Mouse (Mus musculus) frontal cortex, adult (tissue): Measurements from ENCODE around the gene Acsl6.

Source experiments
- ATAC-seq: cut with Nextera tagmentation; 2 replicates; pipeline ENCODE4 v1.9.2; 2017; ENCODE audit warnings: mild to moderate bottlenecking, moderate library complexity, mixed read lengths; ENCODE audit not compliant: low TSS enrichment

Acsl6 gene

DNA sequence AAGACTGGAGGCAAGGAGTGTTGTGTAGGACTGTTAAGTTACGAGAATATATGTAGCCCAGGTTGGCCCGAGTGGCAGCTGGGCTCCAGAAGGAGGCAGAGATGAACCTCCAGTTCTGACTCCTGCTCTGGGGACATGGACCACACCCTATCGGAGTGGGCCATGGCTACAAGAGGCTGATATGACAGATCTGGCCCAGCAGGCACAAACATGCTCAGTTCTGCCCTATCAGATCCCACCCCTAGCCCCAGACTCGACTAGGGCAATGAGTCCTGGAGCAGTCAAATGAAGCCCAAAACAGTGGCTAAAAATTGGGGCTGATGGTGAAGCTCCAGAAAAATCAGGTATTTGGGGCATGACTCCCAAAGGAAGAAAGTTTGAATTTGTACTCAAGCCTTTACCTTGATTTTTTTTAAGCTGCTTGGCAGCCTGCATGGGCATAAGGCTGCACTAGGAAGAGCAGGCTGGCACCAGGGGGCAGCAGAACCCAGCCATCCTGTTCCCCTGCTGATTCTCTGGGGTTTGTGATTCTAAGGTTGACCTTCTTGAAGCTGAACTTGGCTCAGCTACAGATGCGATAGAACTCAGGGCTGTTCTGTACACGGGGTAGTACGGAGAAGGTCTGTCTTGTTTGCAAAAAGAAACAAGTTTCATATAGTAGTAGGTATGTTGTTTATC, 3.7 kb downstream of the Acsl6 start:
- ATAC-seq: peak; percentile 46; the same call in 1 of the 2 replicates

DNA sequence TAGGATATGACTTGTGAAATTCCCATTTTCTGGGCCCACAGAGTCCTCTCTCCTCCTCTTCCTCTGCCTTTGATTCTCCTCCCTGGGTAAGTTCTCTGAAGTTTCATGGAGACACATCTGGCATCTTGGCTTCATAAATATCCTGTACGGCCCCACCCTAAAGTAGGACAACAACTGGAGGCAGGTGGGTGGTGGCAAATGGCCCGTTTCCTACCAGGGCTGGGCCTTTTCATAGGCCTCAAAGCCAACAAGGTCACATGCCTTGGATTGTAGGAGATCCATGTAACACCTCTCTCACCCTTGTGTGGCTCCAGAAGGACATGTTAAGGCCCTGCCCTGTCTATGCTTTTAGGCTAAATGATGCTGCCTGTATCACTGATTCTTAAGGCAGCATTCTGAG, 7.0 kb downstream of the Acsl6 start:
- no peak for ATAC-seq

DNA sequence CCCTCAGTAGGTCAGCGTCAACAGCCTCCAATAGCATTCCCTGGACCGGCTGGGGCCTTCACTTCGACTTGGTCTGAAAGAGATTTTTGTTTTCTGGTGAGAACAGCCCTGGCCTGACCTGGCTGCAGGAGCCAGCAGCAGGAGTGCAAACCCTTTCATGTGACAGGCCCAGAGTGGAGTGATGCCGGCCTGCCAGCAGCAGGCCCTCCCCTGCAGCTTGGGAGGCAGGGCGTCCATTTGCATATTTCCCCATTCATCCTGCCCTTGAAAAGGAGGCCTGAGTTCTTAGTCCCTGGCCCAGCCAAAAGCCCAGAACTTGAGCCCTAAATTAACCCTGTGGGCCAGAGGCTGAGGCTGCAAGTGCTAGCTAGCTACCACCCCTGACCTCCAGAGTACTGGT, 8.4 kb downstream of the Acsl6 start:
- ATAC-seq: peak; percentile 36

DNA sequence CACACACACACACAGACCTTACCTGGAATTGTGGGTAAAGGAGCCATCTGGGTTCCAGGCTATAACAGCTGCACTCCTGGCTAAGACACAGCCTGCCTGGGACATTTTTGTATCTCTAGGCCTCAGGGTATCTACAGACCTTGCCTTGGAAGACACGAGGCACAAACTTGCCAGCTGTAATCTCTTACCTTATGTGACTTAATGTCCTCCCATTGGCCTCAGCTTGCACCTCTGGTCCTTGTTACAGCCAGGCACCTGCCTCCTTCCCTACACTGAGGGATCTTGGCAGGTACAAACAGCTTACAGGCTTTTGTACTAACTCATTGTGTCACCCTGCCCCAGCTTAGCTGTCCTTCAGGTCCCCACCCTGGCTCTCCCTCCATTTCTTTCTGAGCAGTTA, 9.0 kb downstream of the Acsl6 start:
- no peak for ATAC-seq

DNA sequence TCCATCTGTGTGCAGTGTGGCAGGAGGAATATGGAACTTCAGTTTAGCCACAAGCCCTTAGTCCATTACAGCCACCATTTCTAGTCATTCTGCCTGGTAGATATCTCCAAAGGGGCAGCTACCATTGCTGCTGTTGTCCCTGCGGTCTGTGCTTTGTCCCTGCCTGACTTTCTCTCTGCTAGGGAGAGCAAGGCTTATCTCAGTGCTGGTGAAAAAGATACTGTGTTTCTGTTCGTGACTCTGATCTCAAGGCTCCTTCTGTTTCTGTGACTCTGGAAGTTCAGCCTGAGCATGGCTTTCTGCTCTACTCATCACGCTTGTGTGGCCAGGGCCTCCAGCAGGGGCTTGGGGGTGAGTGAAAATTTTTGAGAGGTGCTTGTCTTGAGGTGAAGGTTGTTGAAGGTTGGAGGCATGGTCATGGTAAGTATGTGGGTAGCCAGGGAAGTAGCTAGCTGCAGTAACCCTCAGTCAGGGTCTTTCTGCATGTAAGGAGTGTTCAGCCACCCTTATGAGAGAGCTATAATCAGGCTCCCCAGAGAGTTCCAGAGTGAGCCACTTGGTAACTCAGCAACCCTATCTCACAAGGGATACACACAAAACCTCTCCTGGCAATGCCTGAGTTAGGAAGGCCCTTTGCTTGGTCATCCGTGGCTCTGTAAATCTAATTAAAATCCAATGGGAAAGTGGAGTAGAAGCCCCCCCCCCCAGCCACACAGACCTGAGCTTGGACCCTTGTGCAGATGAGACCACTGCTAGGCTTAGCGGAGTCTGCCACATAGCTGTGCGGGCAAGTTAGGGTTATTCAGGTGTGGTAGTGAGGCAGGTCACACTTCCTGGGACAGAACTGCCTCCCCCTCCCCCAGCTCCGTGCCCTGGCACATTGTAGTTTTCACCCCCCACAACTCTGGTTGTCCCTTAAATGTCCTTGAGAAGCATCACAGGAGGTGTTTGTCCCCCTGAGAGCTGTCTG, 10.1 kb downstream of the Acsl6 start:
- ATAC-seq: no peak

DNA sequence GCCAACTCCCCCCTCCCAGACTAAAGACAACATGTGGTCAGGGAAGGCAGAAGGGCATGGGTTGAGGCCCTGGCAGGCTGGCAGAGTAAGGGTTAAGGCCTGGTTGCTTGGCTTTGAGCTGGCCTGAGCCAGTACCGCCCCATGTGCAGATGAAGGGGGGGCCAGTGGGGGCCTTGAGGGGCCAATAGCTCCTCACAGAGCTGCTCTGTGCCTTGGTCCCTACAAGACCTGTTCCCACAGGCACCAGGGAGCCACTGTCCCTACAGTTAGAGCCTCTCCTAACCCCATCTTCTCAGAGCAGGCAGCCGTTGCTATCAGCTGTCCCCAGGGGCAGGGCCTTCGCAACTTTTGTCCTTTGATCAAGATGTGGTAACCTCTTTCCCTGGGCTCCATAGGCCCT, 11.1 kb downstream of the Acsl6 start:
- no peak for ATAC-seq

DNA sequence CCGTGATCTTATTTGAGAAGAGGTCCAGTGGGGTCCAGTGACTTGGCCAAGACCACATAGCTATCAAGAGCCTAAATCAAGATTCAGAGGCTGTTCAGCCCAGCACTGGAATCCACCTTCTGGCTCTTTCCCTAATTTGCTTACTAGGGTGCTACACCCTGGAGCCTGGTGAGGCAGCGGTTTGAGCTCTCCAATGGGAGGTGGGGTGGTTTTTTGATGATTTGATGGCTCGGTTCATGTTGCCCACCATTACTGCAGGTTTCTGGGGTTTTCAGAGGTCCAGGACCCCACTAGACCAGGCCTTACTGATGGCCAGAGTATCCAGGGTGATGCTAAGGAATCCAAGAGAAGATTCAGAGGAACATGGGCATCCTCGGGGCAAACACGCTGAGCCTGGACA, 11.7 kb downstream of the Acsl6 start:
- ATAC-seq: no peak

DNA sequence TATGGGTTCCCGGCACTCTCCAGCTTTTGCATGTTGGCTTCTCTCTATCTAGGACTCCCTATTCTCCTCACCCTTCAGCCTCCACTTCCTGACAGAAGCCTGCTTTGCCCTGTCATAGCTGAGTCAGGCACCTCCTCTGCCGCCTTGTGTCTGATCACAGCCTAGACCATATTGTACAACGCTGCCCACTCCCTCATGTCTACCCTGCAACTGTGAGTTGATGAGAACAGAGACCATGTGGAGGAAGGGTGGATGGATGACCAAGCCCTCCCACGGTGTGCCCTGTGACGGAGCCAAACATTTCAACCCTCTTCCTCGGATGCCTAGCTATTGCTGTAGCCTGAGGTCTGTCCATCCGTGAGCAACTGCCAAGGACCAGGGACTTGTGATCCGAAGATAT, 13.8 kb downstream of the Acsl6 start:
- ATAC-seq: peak; percentile 50

DNA sequence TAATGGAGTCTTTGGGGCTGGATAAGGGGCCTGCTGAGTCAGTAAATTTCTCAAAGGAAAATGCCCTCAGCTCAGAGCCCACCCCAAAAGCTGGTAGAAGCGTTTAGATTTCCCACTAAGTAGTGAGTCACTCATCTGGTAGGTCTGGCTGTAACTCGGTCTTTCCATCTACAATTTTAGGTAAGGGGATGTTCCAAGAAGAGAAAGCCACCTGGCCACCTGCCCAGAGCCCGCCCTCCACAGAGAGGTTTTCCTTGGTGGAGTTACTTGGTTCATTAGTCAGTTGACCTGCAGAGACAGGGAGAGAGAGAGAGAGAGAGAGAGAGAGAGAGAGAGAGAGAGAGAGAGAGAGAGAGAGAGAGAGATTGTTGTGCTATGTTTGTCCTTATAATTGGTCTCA, 14.2 kb downstream of the Acsl6 start:
- no peak for ATAC-seq

DNA sequence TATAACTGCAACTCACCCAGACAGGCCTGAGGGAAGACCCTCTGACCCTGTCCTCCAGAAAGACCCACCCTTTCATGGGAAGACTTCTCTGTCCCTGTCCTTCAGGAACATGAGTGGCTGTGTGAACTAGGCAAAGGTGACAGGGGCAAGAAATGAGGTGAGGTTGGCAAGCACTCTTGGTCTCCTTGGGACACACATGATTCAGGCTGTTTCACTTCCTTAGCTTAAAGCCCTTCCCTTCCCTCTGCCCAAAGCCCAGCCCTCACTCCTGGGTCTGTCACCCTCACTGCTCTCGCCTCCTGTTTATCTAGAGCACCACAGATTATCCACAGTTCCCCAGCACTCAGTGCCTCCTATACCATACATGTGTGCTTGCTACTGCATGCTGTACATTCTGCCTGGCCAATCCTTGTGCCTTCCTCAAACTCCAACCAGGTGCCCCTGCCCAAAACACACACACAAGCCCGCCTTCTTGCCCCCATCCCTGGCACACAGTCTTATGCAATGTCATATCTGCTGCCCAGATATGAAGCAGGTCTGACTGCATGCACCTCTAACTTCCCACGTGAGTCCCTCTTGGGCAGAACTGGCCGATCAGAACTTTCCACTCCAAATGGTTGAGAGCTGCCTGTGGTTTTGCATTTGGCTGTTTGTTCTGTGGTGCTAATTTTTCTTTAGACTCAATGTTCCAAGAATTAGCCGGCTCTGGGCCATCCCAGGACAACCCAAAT, 18.4 kb downstream of the Acsl6 start:
- no peak for ATAC-seq

DNA sequence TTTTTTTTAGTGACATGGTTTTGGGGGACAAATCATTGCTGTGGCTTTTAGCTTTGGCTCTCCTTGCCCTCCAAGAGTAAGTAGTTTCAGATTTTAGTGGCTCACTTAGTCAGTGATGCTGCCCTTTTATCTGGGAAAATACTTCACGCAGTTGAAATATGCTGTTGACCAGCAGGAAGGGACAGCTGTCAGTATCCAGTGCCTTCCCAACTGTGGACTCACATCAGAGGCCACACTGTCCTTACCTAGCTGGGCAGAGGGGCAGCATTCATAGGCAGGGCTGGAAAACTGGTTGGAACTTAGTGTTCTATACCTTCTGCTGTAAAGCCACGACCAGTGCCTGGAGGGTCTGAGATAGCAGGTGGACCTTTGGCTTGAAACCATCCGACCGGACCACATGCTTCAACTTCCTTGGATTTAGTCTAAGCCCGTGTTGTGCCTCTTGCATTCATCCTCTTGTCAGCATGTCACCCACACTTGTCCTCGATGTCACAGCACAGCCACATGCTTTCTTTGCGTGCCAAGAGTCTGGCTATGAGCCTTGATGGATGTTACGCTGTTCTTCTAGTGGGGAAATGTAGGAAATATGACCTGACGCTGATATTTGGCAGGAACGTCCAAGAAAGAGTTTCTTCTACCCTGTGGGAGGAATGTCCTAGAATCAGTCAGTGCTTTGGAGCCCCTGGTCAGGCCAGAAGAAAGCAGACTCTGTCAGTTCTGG, 28.0 kb downstream of the Acsl6 start:
- ATAC-seq: no peak

DNA sequence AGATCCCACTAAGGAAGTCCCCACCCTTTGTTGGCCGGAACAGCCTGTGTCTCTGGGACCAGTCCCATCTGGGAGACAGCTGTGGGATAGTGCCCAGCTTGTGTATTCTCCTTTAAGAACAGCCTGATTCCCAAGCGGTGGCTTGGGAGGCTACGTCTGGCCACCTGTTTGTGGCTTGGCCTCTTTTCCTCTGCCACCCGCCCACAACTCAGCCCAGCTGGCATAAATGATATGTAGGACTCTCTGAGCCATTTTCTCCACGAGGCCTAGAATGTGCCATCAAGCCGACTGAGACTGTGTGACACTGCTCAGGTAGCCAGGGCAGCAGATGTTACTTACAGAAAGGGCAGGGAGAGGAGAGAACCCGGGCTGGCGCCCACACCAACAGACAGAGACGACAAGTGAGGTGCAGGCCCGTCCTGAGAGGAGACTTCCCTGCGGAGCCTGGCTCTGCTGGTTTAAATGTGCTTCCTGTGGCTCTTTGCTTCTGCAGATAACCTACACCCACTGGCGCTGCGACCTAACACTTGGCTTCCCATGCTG, 32.6 kb downstream of the Acsl6 start:
- peak; percentile 82 for ATAC-seq

DNA sequence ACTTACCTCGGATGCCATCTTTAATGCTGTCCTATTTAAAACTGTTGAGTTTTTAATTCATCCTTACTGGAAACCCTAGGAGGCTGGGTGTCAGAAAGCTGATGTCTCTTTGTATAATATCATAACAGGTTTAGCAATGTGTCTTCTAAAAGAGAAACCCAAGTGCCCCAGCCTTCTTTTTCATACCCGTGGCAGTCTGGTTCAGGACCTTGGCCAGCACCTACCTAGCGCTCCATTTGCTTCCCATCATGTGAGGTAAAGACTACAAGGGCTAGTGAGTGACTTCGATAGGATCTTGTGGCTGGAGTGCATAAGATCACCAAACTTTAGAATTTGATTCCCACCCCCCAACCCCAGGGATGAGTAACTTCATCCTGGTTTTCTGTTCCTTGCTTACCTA, 40.1 kb downstream of the Acsl6 start:
- no peak for ATAC-seq

DNA sequence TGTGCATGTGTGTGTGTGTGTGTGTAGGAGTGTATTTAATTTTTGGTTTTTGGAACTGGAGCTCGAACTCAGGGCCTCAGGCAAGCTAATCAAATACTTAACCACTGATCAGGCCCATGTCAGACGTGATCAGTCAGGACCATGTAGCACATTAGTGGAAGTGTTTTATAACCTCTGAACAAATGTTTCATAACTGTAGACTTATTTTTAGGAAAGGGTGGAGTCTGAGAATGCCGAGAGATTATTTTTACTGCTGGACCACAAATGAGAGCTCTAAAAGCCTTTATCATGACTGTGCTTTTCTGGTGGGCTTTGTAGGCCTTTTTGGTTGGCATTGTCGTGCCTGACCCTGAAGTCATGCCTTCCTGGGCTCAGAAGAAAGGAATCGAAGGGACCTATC, 48.1 kb downstream of the Acsl6 start:
- ATAC-seq: peak; percentile 42; the same call in 1 of the 2 replicates

DNA sequence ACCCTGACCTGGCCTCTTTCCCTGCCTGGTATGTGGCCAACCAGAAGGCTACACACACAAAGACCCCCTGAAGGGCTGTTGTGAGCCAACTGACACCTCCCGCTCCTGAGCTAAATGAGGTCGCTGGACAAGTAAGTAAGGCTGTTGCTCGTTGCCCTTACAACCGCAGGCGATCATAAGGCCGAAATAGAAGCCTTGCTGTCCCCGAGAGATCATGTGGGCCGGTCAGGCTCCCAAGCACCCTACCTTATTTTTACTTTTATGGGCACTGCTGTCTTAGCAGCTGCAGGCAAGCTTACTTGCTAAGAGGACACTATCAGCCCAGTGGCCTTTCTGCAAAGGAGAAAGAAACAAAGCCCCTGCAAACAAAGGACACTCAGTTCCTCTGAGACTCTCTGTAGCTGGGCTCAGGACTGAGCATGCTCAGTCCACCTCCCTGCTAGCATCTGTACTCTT, 49.6 kb downstream of the Acsl6 start:
- no peak for ATAC-seq

DNA sequence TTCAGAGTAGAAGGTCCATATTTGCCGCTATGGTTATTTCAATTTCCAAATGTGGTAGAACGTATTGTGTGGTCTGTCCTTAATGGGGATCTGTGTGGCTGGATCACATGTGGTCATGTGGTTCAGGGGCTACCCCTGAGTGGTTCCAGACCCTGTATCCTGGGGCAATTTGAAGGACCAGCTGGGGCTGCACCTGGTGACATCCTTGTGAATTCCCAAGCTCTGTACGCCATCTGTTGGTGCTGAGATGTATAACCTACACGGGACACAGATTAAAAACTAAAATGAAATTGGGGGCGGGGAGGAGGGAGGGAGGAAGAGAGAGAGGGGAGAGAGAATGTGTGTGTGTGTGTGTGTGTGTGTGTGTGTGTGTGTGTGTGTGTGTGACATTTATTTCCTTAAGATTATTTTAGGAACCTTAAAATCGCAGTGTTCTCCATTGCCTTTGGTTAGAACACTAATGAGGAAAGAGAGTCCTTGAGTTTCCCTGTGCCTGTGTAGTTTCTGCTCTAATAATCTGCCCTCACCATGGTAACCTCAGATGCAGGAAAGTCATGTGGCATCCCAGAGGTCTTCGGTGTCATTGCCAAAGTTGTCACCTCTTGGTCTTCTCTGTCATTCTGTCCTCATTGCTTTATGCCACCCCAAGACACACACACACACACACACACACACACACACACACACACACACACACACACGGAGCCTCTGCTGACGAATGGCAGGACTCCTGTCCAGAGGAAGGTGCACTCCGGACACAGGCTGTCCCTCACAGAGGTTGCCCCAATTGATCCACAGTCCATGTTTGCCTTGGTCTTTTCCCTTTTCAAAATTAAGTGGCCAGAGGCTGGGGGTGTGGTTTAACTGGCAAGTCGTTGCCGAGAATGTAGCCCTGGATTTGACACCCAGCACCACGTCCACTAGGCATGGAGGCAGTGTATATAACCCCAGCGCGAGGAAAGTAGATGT, 51.3 kb downstream of the Acsl6 start:
- peak; percentile 38; the same call in 1 of the 2 replicates for ATAC-seq

DNA sequence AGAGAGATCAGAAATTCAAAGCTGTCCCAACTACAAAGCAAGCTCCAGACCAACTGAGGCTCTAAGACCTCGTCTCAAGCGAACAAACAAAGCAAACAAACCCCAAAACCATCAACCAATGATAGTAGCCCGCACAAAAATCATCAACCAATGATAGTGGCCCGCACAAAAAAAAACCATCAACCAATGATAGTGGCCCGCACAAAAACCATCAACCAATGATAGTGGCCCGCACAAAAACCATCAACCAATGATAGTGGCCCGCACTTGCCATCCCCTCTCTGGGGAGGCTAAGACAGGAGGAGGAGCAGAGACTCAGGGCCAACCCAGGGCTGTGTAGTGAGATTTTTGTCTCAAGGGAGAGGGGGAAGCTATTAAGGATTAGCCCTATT, 52.0 kb downstream of the Acsl6 start:
- no peak for ATAC-seq

DNA sequence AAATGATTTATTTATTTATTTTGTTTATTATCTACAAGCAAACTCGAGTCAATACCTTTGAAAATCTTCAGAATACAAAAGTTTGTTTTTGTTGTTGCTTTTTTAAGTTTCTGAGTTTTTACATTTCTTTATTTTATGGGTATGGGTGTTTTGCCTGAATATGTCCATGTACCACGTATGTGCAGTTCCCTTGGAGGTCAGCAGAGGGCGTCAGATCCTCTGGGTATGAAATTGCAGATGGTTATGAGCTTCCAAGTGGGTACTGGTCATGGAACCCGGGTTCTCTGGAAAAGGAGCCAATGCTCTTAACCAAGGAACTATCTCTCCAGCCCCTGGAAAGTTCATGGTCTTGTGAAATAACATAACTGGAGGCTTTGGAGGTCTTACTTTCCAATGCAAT, 53.1 kb downstream of the Acsl6 start:
- no peak for ATAC-seq

DNA sequence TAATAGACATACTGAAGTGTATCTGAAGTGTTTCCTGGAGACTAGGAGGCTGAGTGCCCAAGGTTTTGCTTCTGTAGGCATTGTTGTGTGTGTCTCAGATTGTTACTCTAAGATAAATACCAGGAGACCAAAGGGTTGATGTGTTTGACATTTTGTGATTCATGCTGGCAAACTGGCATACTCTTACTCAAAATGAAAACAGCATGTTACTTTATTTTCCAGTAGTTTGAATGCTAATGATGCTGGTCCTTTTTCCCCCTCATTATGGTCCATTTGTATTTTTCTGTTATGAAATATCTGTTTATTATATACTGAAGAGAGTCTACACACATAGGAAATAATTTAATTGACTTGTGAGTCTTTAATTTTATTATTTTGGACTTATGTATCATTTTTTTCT, 69.0 kb downstream of the Acsl6 start:
- no peak for ATAC-seq

DNA sequence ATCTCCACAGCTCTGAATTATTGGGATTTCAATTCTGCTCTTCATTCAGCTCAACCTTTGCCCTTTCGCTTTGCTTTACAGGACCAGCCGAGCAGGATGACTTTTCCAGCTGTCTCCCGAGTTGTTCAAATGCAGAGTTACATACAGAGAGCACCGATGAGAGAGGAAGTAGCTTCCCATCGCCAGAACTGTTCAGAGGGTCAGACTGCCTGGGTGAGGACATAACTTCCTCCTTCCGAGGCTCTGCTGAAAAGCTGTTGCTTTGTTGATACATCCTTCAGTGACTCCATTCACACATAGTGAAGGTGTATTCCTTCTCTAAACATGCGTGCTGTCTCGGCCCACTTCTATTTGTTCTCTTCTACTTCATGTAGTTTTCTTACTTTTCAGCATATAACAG, 86.8 kb downstream of the Acsl6 start:
- ATAC-seq: no peak
